Mouse (Mus musculus): ENCODE results near the gene Irgm1.
"Not testable (repeated sequence)": the region's sequence is repeated elsewhere in the genome, so short reads cannot be mapped to it uniquely, and the experiment has no call there.

Gene Irgm1

GRCm38 (mm10) chr11:48871201-48871772 is at the start of gene Irgm1:
Gene Irgm1 (minus strand): TSS chr11:48871683.
- peak; percentile 81 for DNase-seq (ENCODE audit: low spot score)

DNA sequence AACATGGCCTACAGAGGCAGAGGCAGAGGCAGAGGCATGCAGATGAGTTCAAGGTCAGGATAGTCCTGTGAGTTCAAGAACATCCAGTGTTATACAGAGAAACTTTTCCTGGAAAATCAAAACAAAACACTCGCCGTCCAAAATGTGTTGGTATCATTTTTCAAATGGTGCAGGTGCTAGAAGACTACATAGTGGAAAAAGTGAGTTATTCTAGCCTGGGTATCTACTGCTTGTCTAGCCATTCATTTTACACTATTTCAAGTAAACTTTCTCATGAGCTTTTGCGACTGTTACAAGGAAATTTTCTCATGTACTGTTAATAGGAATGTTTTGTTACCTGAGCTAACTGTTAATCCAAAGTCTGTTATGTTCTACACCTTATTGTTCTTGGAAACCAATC is 46.9 kb upstream of the Irgm1 start:
- DNase-seq (ENCODE audit: low spot score): no peak

- DNase-seq (ENCODE audit: low spot score): no peak
Observed at GRCm38 (mm10) chr11:48913611-48914010, 42.1 kb upstream of the Irgm1 start.

GRCm38 (mm10) chr11:48908459-48908858 is 37.0 kb upstream of the Irgm1 start:
- no peak for DNase-seq (ENCODE audit: low spot score)

DNA sequence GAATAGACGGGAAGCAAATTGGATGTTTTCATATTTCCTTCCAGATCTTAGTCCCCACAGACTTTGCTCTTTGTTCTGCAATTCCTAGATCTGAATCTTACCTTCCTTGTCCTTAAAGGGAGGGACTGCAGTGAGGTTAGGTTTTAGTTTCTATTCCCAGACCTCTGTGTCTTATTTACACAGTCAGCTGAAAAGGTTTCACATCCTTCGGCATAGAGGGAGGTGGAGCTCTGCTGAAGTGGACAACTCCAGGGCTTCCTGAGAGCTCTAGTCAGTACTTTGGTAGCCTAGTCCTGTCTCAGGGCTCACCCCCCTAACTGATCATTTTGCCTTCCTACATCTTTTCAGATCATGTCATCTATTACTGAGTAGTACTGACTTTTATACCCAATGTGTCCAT is 30.5 kb upstream of the Irgm1 start, which contains the start of gene Gm5431:
Gm5431 (minus strand) TSS at position 194 of the 400 bp plus-strand sequence.
- DNase-seq (ENCODE audit: low spot score): peak; percentile 30

DNA sequence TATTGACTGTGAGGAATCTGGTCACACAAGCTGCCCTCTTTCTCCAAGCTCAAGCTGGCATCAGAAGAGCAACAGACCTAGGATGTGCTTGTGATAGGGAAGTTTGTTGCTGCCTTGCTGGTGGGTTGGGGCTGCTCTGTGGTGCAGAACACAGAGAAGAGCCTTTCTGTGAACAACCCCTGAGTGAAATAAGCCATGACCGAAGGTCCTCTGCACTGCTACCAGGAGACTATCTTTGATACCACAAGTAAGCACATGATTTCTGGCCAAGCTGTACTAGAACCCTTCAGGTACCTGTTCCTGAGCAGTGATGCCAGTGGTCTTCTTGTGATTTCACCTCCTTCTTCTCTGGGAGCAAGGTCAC is 30.1 kb upstream of the Irgm1 start:
- DNase-seq (ENCODE audit: low spot score): not testable (repeated sequence)

- peak; percentile 10 for DNase-seq (ENCODE audit: low spot score)
Observed at GRCm38 (mm10) chr11:48900654-48901566, 29.4 kb upstream of the Irgm1 start.

GRCm38 (mm10) chr11:48898812-48899431 is 27.4 kb upstream of the Irgm1 start:
- DNase-seq (ENCODE audit: low spot score): no peak

- DNase-seq (ENCODE audit: low spot score): no peak
Observed at GRCm38 (mm10) chr11:48876680-48877079, 5.2 kb upstream of the Irgm1 start.

DNA sequence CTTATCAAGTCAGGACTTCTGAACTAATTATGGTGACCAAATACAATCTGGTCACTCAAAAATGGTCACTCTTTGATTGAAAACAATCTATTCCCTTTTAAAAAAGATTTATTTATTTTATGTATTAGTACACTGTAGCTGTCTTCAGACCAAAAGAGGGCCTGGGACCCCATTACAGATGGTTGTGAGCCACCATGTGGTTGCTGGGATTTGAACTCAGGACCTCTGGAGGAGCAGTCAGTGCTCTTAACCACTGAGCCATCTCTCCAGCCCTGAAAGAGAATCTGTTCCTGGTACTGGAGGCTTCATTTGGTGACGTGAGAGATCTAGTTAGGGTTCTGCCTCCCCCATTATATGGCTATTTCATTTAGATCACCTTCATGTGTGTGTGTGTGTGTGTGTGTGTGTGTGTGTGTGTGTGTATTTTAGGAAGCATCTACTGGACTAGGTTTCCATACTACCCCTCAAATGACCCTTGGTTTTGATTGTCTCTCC is 3.9 kb upstream of the Irgm1 start:
- not testable (repeated sequence) for DNase-seq (ENCODE audit: low spot score)

DNA sequence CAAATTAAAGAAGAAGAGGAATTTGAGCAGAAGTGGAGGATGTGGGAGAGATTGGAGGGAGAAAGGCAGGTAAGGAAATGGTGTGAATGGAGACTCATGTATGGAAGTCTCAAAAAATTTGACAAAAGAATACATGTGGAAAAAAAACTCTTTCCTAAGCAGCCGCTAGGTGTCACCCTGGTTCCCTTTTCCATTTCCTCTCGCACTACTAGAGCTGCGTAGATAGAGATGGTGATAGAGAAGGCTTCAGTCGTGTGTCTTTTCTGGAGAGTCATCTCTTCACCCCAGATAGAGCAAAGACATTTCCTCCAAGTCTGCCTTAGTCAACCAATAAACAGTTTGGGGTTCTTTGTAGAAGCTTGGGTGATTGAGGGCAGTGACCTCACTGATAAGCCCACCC is 3.0 kb upstream of the Irgm1 start:
- DNase-seq (ENCODE audit: low spot score): peak; percentile 70

DNA sequence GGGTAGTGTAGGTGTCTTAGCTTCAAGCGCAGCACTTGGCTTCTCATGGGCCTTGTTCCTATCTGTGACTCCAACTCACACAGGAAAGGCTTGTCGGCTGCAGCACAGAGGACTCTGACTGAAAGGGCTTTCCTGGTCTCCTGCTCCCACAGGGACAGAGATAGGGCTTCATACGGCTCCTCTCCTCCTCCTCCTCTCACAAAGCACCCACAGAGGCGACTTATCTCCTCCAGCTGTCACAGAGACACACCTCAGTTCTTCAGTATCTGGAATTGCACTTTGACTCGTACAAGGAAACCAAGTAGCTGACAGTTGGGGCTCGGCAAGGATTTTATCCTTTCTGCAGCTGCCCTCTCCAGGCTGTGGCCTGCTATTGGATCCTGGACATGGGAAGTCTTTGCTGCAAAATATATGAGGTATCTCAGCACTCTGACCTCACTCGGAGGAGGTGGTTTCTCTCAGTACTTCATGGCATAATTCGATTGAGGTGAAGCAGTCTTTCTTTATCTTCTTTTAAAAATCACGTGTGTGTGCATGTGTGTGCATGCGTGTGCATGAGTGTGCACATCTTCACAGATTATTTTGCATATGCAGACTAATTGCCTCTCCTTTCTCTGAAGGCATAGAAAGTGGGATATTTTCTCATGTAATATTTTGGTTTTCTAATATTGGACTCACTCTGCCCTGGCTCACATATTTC is 2.3 kb upstream of the Irgm1 start:
- no peak for DNase-seq (ENCODE audit: low spot score)

DNA sequence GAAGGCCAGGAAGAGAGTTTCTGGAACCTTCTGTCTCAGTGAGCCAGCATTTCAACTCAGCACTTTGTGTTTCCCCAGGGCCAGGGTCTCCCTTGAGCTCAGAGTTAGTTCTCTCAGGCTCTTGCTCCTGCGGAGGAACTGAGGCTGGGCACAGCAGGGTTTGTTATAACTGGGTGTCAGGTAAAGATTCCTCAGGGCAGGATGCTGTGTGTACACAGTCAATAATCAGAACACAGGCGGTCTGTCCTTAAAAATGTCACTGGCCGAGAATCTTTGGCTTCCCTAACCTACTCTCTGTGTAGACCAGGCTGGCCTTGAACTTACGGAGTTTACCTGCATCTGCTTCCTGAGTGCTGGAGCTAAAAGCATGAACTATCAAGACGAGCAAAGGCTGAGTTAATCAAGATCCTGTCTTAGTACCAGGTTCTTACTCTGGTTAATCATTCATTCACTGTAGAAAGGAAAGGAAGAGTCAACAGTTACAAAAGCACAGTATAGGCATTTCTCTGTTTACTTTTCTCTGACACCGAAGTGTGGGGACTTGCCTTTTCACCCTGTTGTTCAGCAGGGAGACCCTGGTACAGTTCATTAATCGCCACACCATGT is 1.3 kb upstream of the Irgm1 start:
- DNase-seq (ENCODE audit: low spot score): no peak

GRCm38 (mm10) chr11:48871817-48872541 is 496 bp upstream of the Irgm1 start:
- DNase-seq (ENCODE audit: low spot score): peak; percentile 64

DNA sequence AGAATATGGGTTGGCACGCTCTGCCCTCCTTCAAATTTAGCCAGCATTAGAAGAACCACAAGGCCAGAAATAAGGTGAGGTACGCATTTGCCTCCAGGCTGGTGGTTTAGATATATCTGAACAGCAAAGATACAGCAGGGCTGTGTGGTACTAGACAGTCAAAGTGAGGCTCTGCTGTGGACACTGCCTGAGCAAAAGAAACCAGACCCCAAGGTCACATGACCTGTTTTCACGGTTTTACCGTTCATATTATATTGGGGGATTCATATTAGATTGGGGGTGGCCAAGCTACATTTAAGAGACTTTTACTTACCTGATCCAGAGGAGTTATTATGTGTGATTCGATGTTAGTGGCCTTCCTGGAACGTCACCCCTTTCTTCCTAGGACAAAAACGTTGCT is 702 bp downstream of the Irgm1 start:
- no peak for DNase-seq (ENCODE audit: low spot score)

- DNase-seq (ENCODE audit: low spot score): no peak
Observed at GRCm38 (mm10) chr11:48869380-48870110, 1.9 kb downstream of the Irgm1 start.

- no peak for DNase-seq (ENCODE audit: low spot score)
Observed at GRCm38 (mm10) chr11:48866481-48866880, 5.0 kb downstream of the Irgm1 start.

DNA sequence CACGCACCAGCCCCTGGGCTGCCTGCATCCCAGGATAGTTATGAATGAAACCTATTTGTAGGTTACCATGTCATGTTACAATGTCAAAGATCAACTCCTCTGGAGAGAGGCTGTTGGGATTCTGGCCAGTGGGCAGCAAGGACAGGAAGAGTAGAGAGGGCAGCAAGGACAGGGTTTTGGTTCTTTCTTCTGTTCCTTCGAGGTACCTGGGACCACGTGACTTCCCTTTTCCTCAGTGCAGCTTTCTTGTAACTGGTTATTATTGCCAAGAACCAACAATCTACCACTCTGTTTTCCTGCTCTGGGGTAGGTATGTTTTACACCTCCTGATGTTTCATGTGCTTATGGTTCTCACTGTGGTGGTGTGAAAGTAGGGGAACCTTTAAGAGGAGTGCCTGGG is 7.7 kb downstream of the Irgm1 start:
- DNase-seq (ENCODE audit: low spot score): no peak

DNA sequence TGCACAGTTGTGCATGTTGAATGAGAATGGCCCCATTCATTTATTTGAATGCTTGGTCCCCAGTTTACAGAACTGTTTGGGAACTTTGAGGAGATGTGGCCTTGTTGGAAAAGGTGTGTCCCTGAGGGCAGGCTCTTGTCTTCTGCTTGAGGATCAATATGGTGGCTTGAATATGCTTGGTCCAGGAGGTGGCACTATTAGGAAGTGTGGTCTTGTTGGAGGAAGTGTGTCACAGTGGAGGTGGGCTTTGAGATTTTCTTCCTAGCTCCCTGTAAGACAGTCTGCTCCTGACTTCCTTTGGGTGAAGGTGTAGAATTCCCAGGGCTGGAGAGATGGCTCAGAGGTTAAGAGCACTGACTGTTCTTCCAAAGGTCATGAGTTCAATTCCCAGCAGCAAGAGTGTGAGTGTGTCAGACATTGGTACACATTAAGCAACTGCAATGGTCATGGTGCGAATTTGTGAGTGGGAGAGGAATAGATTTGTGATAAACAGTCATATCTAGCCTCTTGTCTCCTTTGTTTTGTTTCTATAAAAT is 8.6 kb downstream of the Irgm1 start:
- no peak for DNase-seq (ENCODE audit: low spot score)

GRCm38 (mm10) chr11:48859014-48859413 is 12.5 kb downstream of the Irgm1 start:
- DNase-seq (ENCODE audit: low spot score): peak; percentile 74
